Mouse (Mus musculus) midbrain, postnatal 0 days (tissue): ENCODE results near the gene Gli2. TPM values are rescaled to one million over a fixed set of nuclear protein-coding genes. Genes with fewer than 3 reads are reported as not detected.

Experiments used
- ATAC-seq: fragments of 200-750 bp; cut with Nextera tagmentation; 2 replicates; pipeline ENCODE4 v1.8.0; 2017; ENCODE audit warnings: moderate number of reproducible peaks, mild to moderate bottlenecking, moderate TSS enrichment, moderate library complexity; ENCODE audit not compliant: low FRiP score
- DNase-seq: peaks from one replicate; pipeline ENCODE4 v3.0.0-alpha.2; 2015; ENCODE audit warnings: low spot score
- H3K27ac ChIP-seq: fragments of 300-500 bp; sonication (generic); 2 replicates; pipeline ENCODE4 v1.5.1; 2014; ENCODE audit warnings: low read depth, mild to moderate bottlenecking, low read length, mixed read lengths
- H3K27me3 ChIP-seq: fragments of 300-500 bp; sonication (generic); 2 replicates; pipeline ENCODE4 v1.6.1; 2014; ENCODE audit warnings: low read length, control low read depth, mixed read lengths; ENCODE audit not compliant: insufficient read depth
- H3K36me3 ChIP-seq: fragments of 300-500 bp; sonication (generic); 2 replicates; pipeline ENCODE4 v1.6.1; 2014; ENCODE audit warnings: low read length, control low read depth, mixed read lengths; ENCODE audit not compliant: insufficient read depth
- H3K4me1 ChIP-seq: fragments of 300-500 bp; sonication (generic); 2 replicates; pipeline ENCODE4 v1.6.1; 2014; ENCODE audit warnings: mild to moderate bottlenecking, control low read depth, antibody characterized with exemption, low read length, mixed read lengths; ENCODE audit not compliant: insufficient read depth
- H3K4me2 ChIP-seq: fragments of 300-500 bp; sonication (generic); 2 replicates; pipeline ENCODE4 v1.6.1; 2014; ENCODE audit warnings: low read depth, mild to moderate bottlenecking, low read length, mixed read lengths; ENCODE audit not compliant: poor library complexity, severe bottlenecking
- H3K4me3 ChIP-seq: fragments of 300-500 bp; sonication (generic); 2 replicates; pipeline ENCODE4 v1.5.1; 2014; ENCODE audit warnings: low read depth, mild to moderate bottlenecking, low read length, moderate library complexity
- H3K9ac ChIP-seq: fragments of 300-500 bp; sonication (generic); replicated peaks from 2 replicates; pipeline ENCODE4 v1.6.1; 2014; ENCODE audit warnings: mild to moderate bottlenecking, low read length, moderate library complexity, mixed read lengths; ENCODE audit not compliant: poor library complexity, severe bottlenecking
- H3K9me3 ChIP-seq: fragments of 300-500 bp; sonication (generic); 2 replicates; pipeline ENCODE4 v1.6.1; 2016; ENCODE audit warnings: low read length, control low read depth
- CTCF ChIP-seq: IDR thresholded peaks from 2 replicates; pipeline ENCODE4 v1.5.1; 2016; ENCODE audit warnings: antibody characterized with exemption, mild to moderate bottlenecking
- WGBS: fragments of 180-500 bp; shearing (Covaris S2); extraction: QIAGEN DNeasy Blood & Tissue Kit; methylation state at CpG from one replicate; pipeline ENCODE4 v1.1.7; 2014; 5-methylcytosine and 5-hydroxymethylcytosine counted together
- polyA plus RNA-seq: library from polyadenylated mRNA; unstranded; fragments of >200 nt; fragmentation: Nextera tagmentation; extraction: Ambion mirVana; gene quantifications from 2 replicates; pipeline ENCODE4 v1.2.1, GENCODE M21; 2015
- total RNA-seq: library from RNA; depleted of rRNA; stranded (reverse); fragments of >200 nt; gene quantifications from 2 replicates; pipeline ENCODE4 v1.2.3, GENCODE M21; 2014

Gli2 gene
- total and polyA plus RNA-seq, 2 experiments from 2014 or later, result 0.84 to 4.7 TPM

GRCm38 (mm10) chr1:118822258-118822657 is 231.2 kb downstream of the Gli2 start:
- no peak overlapping the region for H3K4me3 ChIP-seq
- DNase-seq, result no peak
- H3K36me3 ChIP-seq, result no peaks in the 10 kb centered on the region
- H3K27me3 ChIP-seq, result no peaks in the 10 kb centered on the region
- H3K4me1 ChIP-seq, result no peaks in the 10 kb centered on the region
- WGBS, result 100% methylated on average over 2 of the region's 2 CpGs
- no peak overlapping the region for H3K4me2 ChIP-seq
- no peak overlapping the region for H3K27ac ChIP-seq
- no peaks in the 10 kb centered on the region for H3K9me3 ChIP-seq
- ATAC-seq, result no peak
- TF ChIP-seq CTCF, result peak; percentile 40; the same call in 1 of the 2 replicates
- H3K9ac ChIP-seq, result no peak overlapping the region

- ATAC-seq, result no peak
- no peak overlapping the region for H3K4me2 ChIP-seq
- DNase-seq, result no peak
- no peak overlapping the region for H3K9ac ChIP-seq
- H3K36me3 ChIP-seq, result no peaks in the 10 kb centered on the region
- no peak overlapping the region for H3K27ac ChIP-seq
- H3K4me3 ChIP-seq, result no peak overlapping the region
- TF ChIP-seq CTCF, result no peak
- H3K27me3 ChIP-seq, result no peaks in the 10 kb centered on the region
- 98% methylated on average over 2 of the region's 2 CpGs for WGBS
- no peaks in the 10 kb centered on the region for H3K4me1 ChIP-seq
- H3K9me3 ChIP-seq, result no peaks in the 10 kb centered on the region
Observed at GRCm38 (mm10) chr1:118815015-118815414, 238.4 kb downstream of the Gli2 start.

GRCm38 (mm10) chr1:118810336-118810735 is 243.1 kb downstream of the Gli2 start:
- Histone ChIP-seq H3K9me3 (no peaks in the 10 kb centered on the region), H3K36me3 (no peaks in the 10 kb centered on the region), H3K27ac (no peak overlapping the region), H3K4me2 (no peak overlapping the region), H3K4me3 (no peak overlapping the region), H3K9ac (no peak overlapping the region), H3K4me1 (no peaks in the 10 kb centered on the region), H3K27me3 (no peaks in the 10 kb centered on the region)
- ATAC-seq, result no peak
- WGBS, result 69% methylated on average over 4 of the region's 4 CpGs
- TF ChIP-seq CTCF, result no peak
- DNase-seq, result no peak

- Histone ChIP-seq H3K27ac (no peak overlapping the region), H3K4me2 (no peak overlapping the region), H3K27me3 (no peaks in the 10 kb centered on the region), H3K36me3 (no peaks in the 10 kb centered on the region), H3K9me3 (no peaks in the 10 kb centered on the region), H3K4me1 (no peaks in the 10 kb centered on the region), H3K9ac (no peak overlapping the region), H3K4me3 (no peak overlapping the region)
- WGBS, result 92% methylated on average over 3 of the region's 3 CpGs
- ATAC-seq (no peak), DNase-seq (no peak)
- no peak for TF ChIP-seq CTCF
Observed at GRCm38 (mm10) chr1:118806727-118807126, 246.7 kb downstream of the Gli2 start.

- ATAC-seq (no peak), DNase-seq (no peak)
- H3K27me3 ChIP-seq, result no peaks in the 10 kb centered on the region
- no peaks in the 10 kb centered on the region for H3K4me1 ChIP-seq
- H3K4me2 ChIP-seq, result no peak overlapping the region
- H3K4me3 ChIP-seq, result no peak overlapping the region
- no peak overlapping the region for H3K27ac ChIP-seq
- H3K36me3 ChIP-seq, result no peaks in the 10 kb centered on the region
- H3K9ac ChIP-seq, result no peak overlapping the region
- no peak for TF ChIP-seq CTCF
- 89% methylated on average over 5 of the region's 5 CpGs for WGBS
- H3K9me3 ChIP-seq, result no peaks in the 10 kb centered on the region
Observed at GRCm38 (mm10) chr1:118802166-118802565, 251.3 kb downstream of the Gli2 start.

- ATAC-seq (no peak), DNase-seq (no peak)
- 70% methylated on average over 7 of the region's 7 CpGs for WGBS
- Histone ChIP-seq H3K36me3 (no peaks in the 10 kb centered on the region), H3K9me3 (no peaks in the 10 kb centered on the region), H3K27me3 (no peaks in the 10 kb centered on the region), H3K4me3 (no peak overlapping the region), H3K9ac (no peak overlapping the region), H3K4me2 (no peak overlapping the region), H3K4me1 (no peaks in the 10 kb centered on the region), H3K27ac (no peak overlapping the region)
- TF ChIP-seq CTCF, result no peak
Observed at GRCm38 (mm10) chr1:118799322-118800116, 253.9 kb downstream of the Gli2 start.
